Mouse (Mus musculus): ENCODE results near the gene Pdk1. TPM values are rescaled to one million over a fixed set of nuclear protein-coding genes. Genes with fewer than 3 reads are reported as not detected.
A peak's percentile ranks its signal among the peaks of the same experiment; 100 is the strongest.

Gene Pdk1
- polyA plus RNA-seq, 1 experiment from 2014 or later = 50.4 TPM

DNA sequence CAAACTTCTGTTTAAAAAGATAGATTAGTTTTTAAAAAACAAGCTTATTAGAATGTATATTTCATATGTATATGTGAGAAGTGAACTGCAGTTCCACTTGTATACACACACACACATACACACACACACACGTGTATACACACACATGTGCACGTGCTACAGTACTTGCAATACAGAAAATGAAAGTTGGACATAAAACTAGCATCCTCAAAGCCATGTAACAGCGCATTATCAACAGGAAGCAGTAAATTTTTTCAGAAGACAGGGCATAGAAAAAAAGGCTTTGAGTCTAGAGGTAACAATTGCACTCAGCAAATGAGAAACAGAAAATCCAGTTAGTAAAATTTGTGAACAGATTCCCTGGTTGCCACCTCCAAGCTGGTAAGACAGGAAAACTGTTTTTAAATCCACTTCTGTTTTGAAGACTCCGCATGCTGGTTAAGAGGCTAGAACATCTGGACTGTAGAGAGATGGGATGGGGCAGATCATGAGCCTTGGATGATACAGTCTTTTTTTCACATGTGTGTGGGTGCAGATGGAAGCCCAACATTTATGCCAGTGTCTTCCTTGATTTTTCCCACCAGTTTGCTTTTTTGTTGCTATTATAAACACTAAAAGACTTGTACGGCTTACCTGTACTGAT is 9.4 kb upstream of the Pdk1 start:
- H3K36me3 ChIP-seq (replicated peaks) = peaks cover under 1% of the 10 kb centered on the region; the same call in 1 of the 2 replicates
- H3K27ac ChIP-seq = no peak overlapping the region
- H3K9me3 ChIP-seq = no peaks in the 10 kb centered on the region
- 92% methylated on average over 5 of the region's 5 CpGs for WGBS
- no peak for DNase-seq (ENCODE audit: extremely low spot score, low spot score)
- H3K4me3 ChIP-seq = no peak overlapping the region
- H3K27me3 ChIP-seq (ENCODE audit: poor library complexity, severe bottlenecking) = no peaks in the 10 kb centered on the region
- peaks cover 15% of the 10 kb centered on the region for H3K4me1 ChIP-seq

DNA sequence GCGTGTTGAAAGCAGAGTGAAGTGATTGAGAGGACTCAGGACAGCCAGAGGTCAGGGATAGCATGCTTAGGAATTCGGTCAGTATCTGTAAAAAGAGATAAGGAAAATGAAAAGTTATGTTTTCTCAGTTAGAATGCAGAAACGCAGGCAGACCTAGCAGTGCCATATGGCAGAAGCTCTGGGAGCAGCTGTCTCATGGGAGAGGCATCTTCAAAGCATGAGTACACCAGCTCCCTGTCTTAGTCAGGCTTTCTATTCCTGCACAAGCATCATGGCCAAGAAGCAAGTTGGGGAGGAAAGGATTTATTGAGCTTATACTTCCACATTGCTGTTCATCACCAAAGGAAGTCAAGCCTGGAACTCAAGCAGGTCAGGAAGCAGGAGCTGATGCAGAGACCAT is 8.0 kb upstream of the Pdk1 start:
- Histone ChIP-seq H3K27me3 (ENCODE audit: poor library complexity, severe bottlenecking) (no peaks in the 10 kb centered on the region), H3K9me3 (no peaks in the 10 kb centered on the region), H3K4me1 (peaks cover 15% of the 10 kb centered on the region), H3K36me3 (replicated peaks) (no peaks in the 10 kb centered on the region), H3K27ac (no peak overlapping the region), H3K4me3 (no peak overlapping the region)
- DNase-seq (ENCODE audit: extremely low spot score, low spot score) = no peak
- WGBS = 88% methylated on average over 3 of the region's 3 CpGs

DNA sequence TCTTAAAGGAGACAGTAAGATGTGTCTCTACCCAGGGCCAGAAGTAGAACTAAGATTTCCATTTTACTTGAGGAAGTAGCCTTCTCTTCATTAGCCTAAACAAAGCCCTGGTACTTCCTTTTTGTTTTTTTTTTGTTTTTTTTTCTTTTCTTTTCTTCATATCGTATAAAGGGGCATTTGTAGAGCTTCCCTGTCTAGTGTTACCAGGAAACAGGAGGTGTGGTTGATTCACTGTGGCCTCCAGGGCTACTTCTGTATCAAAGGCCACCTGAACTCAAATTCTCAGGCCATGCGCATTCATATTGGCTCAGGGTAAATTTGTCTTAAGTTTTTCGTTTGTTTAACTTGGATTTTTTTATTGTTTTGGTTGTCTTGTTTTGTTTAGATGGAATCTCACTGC is 7.1 kb upstream of the Pdk1 start:
- DNase-seq (ENCODE audit: extremely low spot score, low spot score) = no peak

DNA sequence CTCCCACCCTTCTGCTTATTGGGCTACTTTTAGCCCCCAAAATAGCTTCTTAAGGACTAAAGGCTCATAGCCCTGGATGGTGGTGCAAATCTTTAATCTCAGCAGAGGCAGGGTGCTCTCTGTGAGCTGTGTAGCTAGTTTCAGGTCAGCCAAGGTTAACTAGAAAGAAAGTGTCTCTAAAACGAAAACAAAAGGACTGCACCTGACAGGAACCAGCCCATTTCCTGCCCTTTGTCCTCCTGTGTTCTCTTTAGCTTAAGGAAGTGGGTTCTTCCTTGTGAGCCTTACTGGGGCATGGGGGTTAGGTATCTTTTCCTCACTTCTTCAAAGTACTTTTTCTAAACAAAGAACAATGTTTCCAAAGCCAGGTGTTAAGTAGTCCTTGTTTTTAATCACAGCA is 6.5 kb upstream of the Pdk1 start:
- WGBS = 67% methylated on average over 1 of the region's 1 CpGs
- H3K4me3 ChIP-seq = no peak overlapping the region
- no peaks in the 10 kb centered on the region for H3K27me3 ChIP-seq (ENCODE audit: poor library complexity, severe bottlenecking)
- H3K36me3 ChIP-seq (replicated peaks) = no peaks in the 10 kb centered on the region
- H3K4me1 ChIP-seq = peaks cover 10% of the 10 kb centered on the region
- no peak for DNase-seq (ENCODE audit: extremely low spot score, low spot score)
- H3K9me3 ChIP-seq = no peaks in the 10 kb centered on the region
- no peak overlapping the region for H3K27ac ChIP-seq

More for the DNA sequence above, 7.1 kb upstream of the Pdk1 start:
- no peaks in the 10 kb centered on the region for H3K9me3 ChIP-seq
- H3K27ac ChIP-seq = no peak overlapping the region
- no peaks in the 10 kb centered on the region for H3K27me3 ChIP-seq (ENCODE audit: poor library complexity, severe bottlenecking)
- 78% methylated on average over 3 of the region's 3 CpGs for WGBS
- H3K4me3 ChIP-seq = no peak overlapping the region
- peaks cover 11% of the 10 kb centered on the region for H3K4me1 ChIP-seq
- H3K36me3 ChIP-seq (replicated peaks) = no peaks in the 10 kb centered on the region

DNA sequence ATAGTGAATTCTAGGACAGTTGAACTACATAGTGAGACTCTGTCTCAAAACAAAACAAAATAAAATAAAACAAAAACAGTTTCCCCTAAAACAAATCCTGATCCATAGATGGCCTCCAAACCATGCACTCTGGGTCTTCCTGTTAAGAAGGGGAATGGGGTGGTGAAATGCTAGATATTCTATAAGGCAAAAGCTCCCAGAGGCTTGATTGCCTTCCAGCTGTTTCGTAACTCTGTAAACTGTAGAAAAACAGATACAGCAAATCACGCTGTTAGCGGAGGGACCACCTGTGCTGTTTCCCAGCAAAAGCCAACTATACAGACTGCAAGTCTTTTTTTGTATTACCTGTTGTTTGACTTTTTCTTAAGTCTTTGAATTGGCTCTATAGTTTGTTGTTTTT is 6.0 kb upstream of the Pdk1 start:
- H3K4me1 ChIP-seq = peaks cover 10% of the 10 kb centered on the region
- WGBS = 92% methylated on average over 3 of the region's 3 CpGs
- H3K4me3 ChIP-seq = no peak overlapping the region
- no peaks in the 10 kb centered on the region for H3K27me3 ChIP-seq (ENCODE audit: poor library complexity, severe bottlenecking)
- H3K36me3 ChIP-seq (replicated peaks) = no peaks in the 10 kb centered on the region
- no peaks in the 10 kb centered on the region for H3K9me3 ChIP-seq
- no peak overlapping the region for H3K27ac ChIP-seq
- DNase-seq (ENCODE audit: extremely low spot score, low spot score) = no peak

DNA sequence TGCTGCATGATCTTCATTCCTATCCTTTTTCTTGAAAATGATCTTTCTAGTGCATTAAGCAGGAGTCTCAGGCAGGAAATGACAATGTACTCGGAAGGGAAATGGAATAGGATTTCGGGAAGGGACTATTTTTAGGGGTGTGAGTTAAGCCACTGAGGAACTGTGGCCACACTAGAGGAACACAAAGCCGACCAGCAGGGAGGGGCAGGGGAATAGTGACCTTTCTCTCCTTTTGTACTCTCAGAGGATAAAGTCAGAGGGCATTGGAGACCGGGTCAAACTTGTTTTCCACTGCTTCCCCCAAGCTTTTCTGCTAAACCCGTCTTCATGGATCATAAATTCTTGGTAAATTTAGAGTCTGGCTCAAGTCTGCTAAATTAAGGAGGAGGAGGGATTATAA is 5.5 kb upstream of the Pdk1 start:
- no peak overlapping the region for H3K4me3 ChIP-seq
- H3K4me1 ChIP-seq = peaks cover 14% of the 10 kb centered on the region
- 16% methylated on average over 5 of the region's 5 CpGs for WGBS
- no peaks in the 10 kb centered on the region for H3K36me3 ChIP-seq (replicated peaks)
- H3K27ac ChIP-seq = no peak overlapping the region
- DNase-seq (ENCODE audit: extremely low spot score, low spot score) = no peak
- H3K9me3 ChIP-seq = no peaks in the 10 kb centered on the region
- H3K27me3 ChIP-seq (ENCODE audit: poor library complexity, severe bottlenecking) = no peaks in the 10 kb centered on the region

DNA sequence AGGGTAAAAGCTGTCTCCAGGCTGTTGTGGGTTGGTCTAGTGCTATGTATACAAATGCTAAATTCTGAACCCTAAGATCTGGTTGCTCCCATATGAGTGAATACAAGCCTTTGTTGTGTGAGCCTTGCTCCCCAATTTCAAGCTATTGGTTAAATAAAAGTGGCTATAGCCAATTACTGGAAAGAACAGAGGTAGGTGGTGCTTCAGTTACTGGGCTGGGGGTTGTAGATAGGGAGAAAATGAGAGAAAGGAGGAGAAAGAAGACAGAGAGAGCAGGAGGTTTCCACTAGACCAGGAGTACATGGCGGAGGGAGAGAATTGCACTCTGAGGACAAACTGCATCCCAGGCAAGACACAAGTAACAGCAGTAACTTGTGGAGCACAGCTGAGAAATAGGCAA is 4.8 kb upstream of the Pdk1 start:
- 93% methylated on average over 1 of the region's 1 CpGs for WGBS
- Histone ChIP-seq H3K9me3 (no peaks in the 10 kb centered on the region), H3K4me1 (peaks cover 17% of the 10 kb centered on the region)

DNA sequence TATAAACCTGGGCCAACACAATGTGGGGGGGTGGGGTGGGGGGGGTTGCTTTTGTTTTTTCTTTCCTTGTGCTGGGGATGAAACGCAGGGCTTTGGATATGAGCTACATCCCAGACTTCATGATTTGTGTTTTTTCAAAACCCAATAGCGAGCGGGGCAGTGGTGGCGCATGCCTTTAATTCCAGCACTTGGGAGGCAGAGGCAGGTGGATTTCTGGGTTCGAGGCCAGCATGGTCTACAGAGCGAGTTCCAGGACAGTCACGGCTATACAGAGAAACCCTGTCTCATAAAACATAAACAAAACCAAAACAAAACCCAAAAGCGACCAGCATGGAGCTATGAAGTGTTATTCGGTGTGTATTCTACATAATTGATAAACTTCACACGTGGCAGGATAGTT is 883 bp upstream of the Pdk1 start:
- Histone ChIP-seq H3K27me3 (ENCODE audit: poor library complexity, severe bottlenecking) (no peaks in the 10 kb centered on the region), H3K27ac (no peak overlapping the region), H3K4me3 (no peak overlapping the region), H3K9me3 (no peaks in the 10 kb centered on the region), H3K4me1 (peaks cover 36% of the 10 kb centered on the region), H3K36me3 (replicated peaks) (peaks cover 2% of the 10 kb centered on the region; the same call in 1 of the 2 replicates)
- 83% methylated on average over 10 of the region's 10 CpGs for WGBS
- no peak for DNase-seq (ENCODE audit: extremely low spot score, low spot score)

More for the DNA sequence above, 4.8 kb upstream of the Pdk1 start:
- no peak overlapping the region for H3K27ac ChIP-seq
- no peak overlapping the region for H3K4me3 ChIP-seq
- H3K36me3 ChIP-seq (replicated peaks) = no peaks in the 10 kb centered on the region
- DNase-seq (ENCODE audit: extremely low spot score, low spot score) = no peak
- no peaks in the 10 kb centered on the region for H3K27me3 ChIP-seq (ENCODE audit: poor library complexity, severe bottlenecking)

DNA sequence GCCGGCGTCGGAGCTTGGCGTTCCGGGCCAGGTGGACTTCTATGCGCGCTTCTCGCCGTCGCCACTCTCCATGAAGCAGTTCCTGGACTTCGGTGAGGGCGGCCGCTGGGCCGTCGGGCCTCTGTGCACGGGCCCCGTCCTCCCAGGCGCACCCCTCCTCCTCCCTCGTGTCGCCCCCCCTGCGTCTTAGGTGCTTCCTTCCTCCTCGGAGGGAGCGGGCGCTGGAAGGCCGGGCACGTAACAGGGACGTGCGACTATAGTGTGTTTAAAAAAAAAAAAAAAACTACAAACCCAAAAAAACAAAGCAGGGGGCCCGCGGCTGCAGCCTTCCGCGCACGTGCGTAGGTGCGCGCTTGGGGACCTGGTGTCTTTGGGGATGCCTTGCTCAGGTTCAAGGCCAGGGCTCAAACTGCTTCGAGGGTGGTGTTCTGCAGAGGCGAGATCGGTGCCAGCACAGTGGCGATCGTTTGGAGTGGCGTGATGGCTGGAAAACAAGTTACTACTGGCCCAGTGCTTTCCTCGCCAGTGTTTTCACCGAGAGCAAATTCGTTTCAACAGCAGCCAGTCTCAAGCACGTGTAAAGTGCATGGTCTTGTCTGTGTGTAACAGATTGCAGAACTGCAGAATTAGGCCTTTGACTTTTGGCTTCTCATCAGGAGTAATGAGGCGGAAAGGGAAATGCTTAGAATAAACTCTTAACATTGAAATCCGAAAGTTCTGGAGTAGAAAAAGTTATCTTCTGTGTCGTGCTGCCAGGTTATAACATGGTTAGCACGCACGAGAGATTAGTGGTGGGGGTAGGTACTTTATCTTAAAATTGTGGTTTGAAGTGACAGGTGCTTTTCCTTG is 674 bp downstream of the Pdk1 start:
- H3K36me3 ChIP-seq (replicated peaks) = peaks cover 14% of the 10 kb centered on the region
- peak overlapping the region; percentile 86 for H3K4me3 ChIP-seq
- no peaks in the 10 kb centered on the region for H3K27me3 ChIP-seq (ENCODE audit: poor library complexity, severe bottlenecking)
- H3K4me1 ChIP-seq = peaks cover 28% of the 10 kb centered on the region
- peak; percentile 40 for DNase-seq (ENCODE audit: extremely low spot score, low spot score)
- 5% methylated on average over 51 of the region's 51 CpGs for WGBS
- H3K27ac ChIP-seq = peak overlapping the region; percentile 96
- no peaks in the 10 kb centered on the region for H3K9me3 ChIP-seq

DNA sequence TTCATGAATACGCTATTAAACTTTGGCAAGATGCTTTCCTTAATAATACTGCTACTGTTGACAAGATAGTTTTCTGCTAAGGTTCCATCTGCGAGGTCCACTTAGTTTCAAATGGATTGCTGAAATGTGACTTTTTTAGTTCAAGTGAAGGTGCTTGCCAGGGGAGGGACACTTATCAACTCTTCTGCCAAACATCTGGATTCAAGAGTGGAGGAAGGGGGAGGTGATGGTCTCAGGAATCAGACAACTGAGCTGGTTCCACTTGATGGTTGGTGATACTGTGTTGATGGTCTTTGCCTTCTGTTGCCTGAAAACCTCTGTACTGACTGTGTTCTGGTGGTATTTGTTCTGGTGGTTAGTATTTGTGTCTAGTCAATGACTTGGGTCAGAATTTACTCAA is 1.4 kb downstream of the Pdk1 start:
- no peaks in the 10 kb centered on the region for H3K27me3 ChIP-seq (ENCODE audit: poor library complexity, severe bottlenecking)
- H3K36me3 ChIP-seq (replicated peaks) = peaks cover 15% of the 10 kb centered on the region
- H3K4me3 ChIP-seq = peak overlapping the region; percentile 86
- 86% methylated on average over 2 of the region's 2 CpGs for WGBS
- no peak overlapping the region for H3K27ac ChIP-seq
- no peak for DNase-seq (ENCODE audit: extremely low spot score, low spot score)
- no peaks in the 10 kb centered on the region for H3K9me3 ChIP-seq
- H3K4me1 ChIP-seq = peaks cover 28% of the 10 kb centered on the region

DNA sequence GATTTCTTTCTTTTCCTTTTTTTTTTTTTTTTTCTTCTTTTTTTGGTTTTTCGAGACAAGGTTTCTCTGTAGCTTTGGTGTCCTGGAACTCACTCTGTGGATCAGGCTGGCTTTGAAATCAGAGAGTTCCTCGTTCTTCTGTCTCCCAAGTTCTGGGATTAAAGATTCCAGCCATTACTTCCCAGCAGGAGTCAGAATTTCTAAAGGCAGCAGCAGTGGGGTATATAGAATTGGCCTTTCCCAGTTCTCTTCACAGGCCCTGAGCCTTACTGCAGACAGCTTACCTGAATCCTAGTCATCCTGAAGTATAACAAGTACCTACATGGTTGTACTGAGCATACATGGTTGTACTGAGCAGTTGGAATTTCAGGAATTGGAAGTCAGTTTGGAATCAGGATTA is 1.8 kb downstream of the Pdk1 start:
- Histone ChIP-seq H3K4me3 (peak overlapping the region; percentile 86), H3K27me3 (ENCODE audit: poor library complexity, severe bottlenecking) (no peaks in the 10 kb centered on the region), H3K27ac (no peak overlapping the region), H3K4me1 (peaks cover 28% of the 10 kb centered on the region), H3K9me3 (no peaks in the 10 kb centered on the region), H3K36me3 (replicated peaks) (peaks cover 19% of the 10 kb centered on the region)
- WGBS = 29% methylated on average over 2 of the region's 2 CpGs
- DNase-seq (ENCODE audit: extremely low spot score, low spot score) = no peak

DNA sequence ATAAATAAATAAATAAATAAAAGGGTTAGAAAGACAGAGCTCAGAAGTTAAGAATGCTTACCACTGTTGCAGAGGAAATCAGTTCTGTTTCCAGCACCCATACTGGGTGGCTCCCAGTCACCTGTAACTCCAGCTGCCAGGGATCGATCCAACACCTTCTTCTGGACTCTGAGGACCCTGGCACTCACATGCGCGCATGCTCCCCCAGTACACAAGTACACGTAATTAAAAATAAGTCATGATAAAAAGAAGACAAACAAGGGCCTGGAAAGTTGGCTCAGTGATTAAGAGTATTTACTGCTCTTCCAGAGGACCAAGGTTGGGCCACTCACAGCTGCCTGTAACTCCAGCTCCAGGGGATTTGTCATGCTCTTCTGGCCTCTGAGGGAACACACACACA is 4.8 kb downstream of the Pdk1 start:
- Histone ChIP-seq H3K27me3 (ENCODE audit: poor library complexity, severe bottlenecking) (no peaks in the 10 kb centered on the region), H3K9me3 (no peaks in the 10 kb centered on the region), H3K4me1 (peaks cover 21% of the 10 kb centered on the region), H3K4me3 (no peak overlapping the region), H3K36me3 (replicated peaks) (peaks cover 47% of the 10 kb centered on the region), H3K27ac (no peak overlapping the region)
- WGBS = 94% methylated on average over 4 of the region's 4 CpGs
- no peak for DNase-seq (ENCODE audit: extremely low spot score, low spot score)

DNA sequence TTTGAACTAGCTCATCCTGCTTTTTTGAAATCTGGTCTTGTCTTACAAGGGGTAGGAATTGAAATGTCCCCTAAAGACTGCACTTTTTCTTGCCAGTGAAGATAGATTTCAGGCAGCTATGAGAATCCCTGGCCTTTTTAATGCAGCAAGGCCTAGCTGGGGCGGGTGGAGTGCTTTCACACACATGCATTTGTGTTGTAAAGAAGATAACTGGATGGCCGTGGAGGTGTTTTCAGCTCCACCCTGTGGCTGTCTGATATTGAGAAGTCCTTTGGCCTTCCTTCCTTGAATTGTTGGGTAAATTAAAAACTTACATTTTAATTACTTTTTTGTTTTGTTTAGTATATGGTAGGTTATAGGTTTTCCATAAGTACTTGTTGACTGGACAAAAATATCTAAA is 5.4 kb downstream of the Pdk1 start:
- H3K27ac ChIP-seq = no peak overlapping the region
- peaks cover 53% of the 10 kb centered on the region for H3K36me3 ChIP-seq (replicated peaks)
- no peaks in the 10 kb centered on the region for H3K27me3 ChIP-seq (ENCODE audit: poor library complexity, severe bottlenecking)
- H3K4me1 ChIP-seq = peaks cover 21% of the 10 kb centered on the region
- 86% methylated on average over 2 of the region's 2 CpGs for WGBS
- H3K9me3 ChIP-seq = no peaks in the 10 kb centered on the region
- no peak for DNase-seq (ENCODE audit: extremely low spot score, low spot score)
- H3K4me3 ChIP-seq = no peak overlapping the region

Measured in forebrain, embryonic 10.5 days (tissue).